Mouse (Mus musculus): Measurements from ENCODE around the gene Olfr870. TPM values are rescaled to one million over a fixed set of nuclear protein-coding genes. Genes with fewer than 3 reads are reported as not detected.

Gene Olfr870
- total and polyA plus RNA-seq, 3 experiments: not detected

GRCm38 (mm10) chr9:20149706-20150105 lies 24.2 kb downstream of the Olfr870 start:
- H3K79me2 ChIP-seq (ENCODE audit: control insufficient read depth, insufficient read depth, low read length, poor library complexity): no peaks in the 10 kb centered on the region
- no peak for TF ChIP-seq MAZ (IDR thresholded peaks at IDR 0.05; ENCODE audit: low read depth, low read length)
- H3K9me3 ChIP-seq (replicated peaks; ENCODE audit: insufficient read depth, low read length): no peaks in the 10 kb centered on the region
- no peaks in the 10 kb centered on the region; a peak in 1 of 4 replicates for H3K27me3 ChIP-seq (ENCODE audit: control insufficient read depth in 1 of 2, insufficient read depth in 2 of 2, low read length in 2 of 2)
- no peak overlapping the region for H3K4me3 ChIP-seq (ENCODE audit: control insufficient read depth in 1 of 2, insufficient read depth in 1 of 2, low read depth in 2 of 2, low read length in 2 of 2)
- no peak overlapping the region for H3K9ac ChIP-seq (ENCODE audit: control insufficient read depth, low read depth, low read length, poor library complexity, severe bottlenecking)
- H3K4me1 ChIP-seq (ENCODE audit: control insufficient read depth in 1 of 2, insufficient read depth in 2 of 2, low read length in 2 of 2): no peaks in the 10 kb centered on the region
- H3K36me3 ChIP-seq (ENCODE audit: control insufficient read depth in 1 of 2, insufficient read depth in 2 of 2, low read length in 2 of 2): no peaks in the 10 kb centered on the region
- H3K27ac ChIP-seq (ENCODE audit: control insufficient read depth, low read depth, low read length): no peak overlapping the region
- DNase-seq (ENCODE audit: low read depth, low spot score): no peak

DNA sequence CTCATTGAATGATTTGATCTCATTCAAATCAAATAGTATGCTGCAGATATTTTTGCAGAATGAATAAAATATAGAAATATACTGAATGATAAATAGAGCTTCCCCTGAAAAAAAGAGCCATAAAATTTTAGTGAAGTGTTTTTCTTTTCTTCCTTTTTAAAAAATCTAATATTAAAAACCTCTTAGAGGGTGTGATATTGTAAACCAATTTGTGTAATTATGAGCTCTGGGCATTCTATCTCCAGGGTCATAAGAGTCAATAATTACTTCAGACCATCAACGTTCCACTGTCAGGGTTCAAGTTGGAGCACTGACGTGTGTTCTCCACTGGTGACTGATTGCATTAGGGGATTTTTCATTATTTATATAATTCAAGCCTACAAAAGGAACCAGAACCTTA lies 45.1 kb downstream of the Olfr870 start, which contains the start of gene Olfr869:
Olfr869 (plus strand) TSS at position 301 of the 400 bp plus-strand sequence.
- no peak for TF ChIP-seq MXI1 (IDR thresholded peaks at IDR 0.05; ENCODE audit: low read depth, low read length)
- no peak within 1 kb of the TSS for H3K27ac ChIP-seq (ENCODE audit: control insufficient read depth, low read depth, low read length)
- DNase-seq (ENCODE audit: low read depth, low spot score): no peak
- no peaks in the 10 kb centered on the region for H3K9me3 ChIP-seq (replicated peaks; ENCODE audit: insufficient read depth, low read length)
- H3K36me3 ChIP-seq (ENCODE audit: control insufficient read depth in 1 of 2, insufficient read depth in 2 of 2, low read length in 2 of 2): no peaks in the 10 kb centered on the region
- H3K4me1 ChIP-seq (ENCODE audit: control insufficient read depth in 1 of 2, insufficient read depth in 2 of 2, low read length in 2 of 2): no peaks in the 10 kb centered on the region
- H3K27me3 ChIP-seq (ENCODE audit: control insufficient read depth in 1 of 2, insufficient read depth in 2 of 2, low read length in 2 of 2): peaks cover 0 to 3% of the 10 kb centered on the region in 2 experiments; a peak in 1 of 4 replicates
- H3K79me2 ChIP-seq (ENCODE audit: control insufficient read depth, insufficient read depth, low read length, poor library complexity): no peaks in the 10 kb centered on the region
- H3K9ac ChIP-seq (ENCODE audit: control insufficient read depth, low read depth, low read length, poor library complexity, severe bottlenecking): no peak within 1 kb of the TSS
- H3K4me3 ChIP-seq (ENCODE audit: control insufficient read depth in 1 of 2, insufficient read depth in 1 of 2, low read depth in 2 of 2, low read length in 2 of 2): no peak within 1 kb of the TSS

Other genes with a start within 250 kb of the Olfr870 start
- not detected in 2 replicates for gene Olfr866, start 146.0 kb downstream of the Olfr870 start, total RNA-seq (2012; rRNA removed)
- gene Olfr866, start 146.0 kb downstream of the Olfr870 start, polyA plus RNA-seq (2012; ENCODE audit: insufficient read depth in 1 of 2, insufficient read length in 2 of 2, low read depth in 1 of 2, low replicate concordance in 2 of 2, missing spikeins in 1 of 2): not detected
- gene Olfr867, start 116.5 kb downstream of the Olfr870 start, total RNA-seq (2012; rRNA removed): not detected in 2 replicates
- gene Olfr867, start 116.5 kb downstream of the Olfr870 start, polyA plus RNA-seq (2012; ENCODE audit: insufficient read depth in 1 of 2, insufficient read length in 2 of 2, low read depth in 1 of 2, low replicate concordance in 2 of 2, missing spikeins in 1 of 2): not detected
- not detected in 2 replicates for gene Olfr868, start 75.4 kb downstream of the Olfr870 start, total RNA-seq (2012; rRNA removed)
- gene Olfr868, start 75.4 kb downstream of the Olfr870 start, polyA plus RNA-seq (2012; ENCODE audit: insufficient read depth in 1 of 2, insufficient read length in 2 of 2, low read depth in 1 of 2, low replicate concordance in 2 of 2, missing spikeins in 1 of 2): not detected
- gene Olfr869, start 45.0 kb downstream of the Olfr870 start, total RNA-seq (2012; rRNA removed): not detected in 2 replicates
- not detected for gene Olfr869, start 45.0 kb downstream of the Olfr870 start, polyA plus RNA-seq (2012; ENCODE audit: insufficient read depth in 1 of 2, insufficient read length in 2 of 2, low read depth in 1 of 2, low replicate concordance in 2 of 2, missing spikeins in 1 of 2)
- not detected in 2 replicates for gene Olfr871, start 38.1 kb upstream of the Olfr870 start, total RNA-seq (2012; rRNA removed)
- under 1 TPM in 1 of 2 experiments, not detected in 1; 0.08 TPM for gene Olfr871, start 38.1 kb upstream of the Olfr870 start, polyA plus RNA-seq (2012; ENCODE audit: insufficient read depth in 1 of 2, insufficient read length in 2 of 2, low read depth in 1 of 2, low replicate concordance in 2 of 2, missing spikeins in 1 of 2)
- gene Olfr872, start 63.1 kb upstream of the Olfr870 start, total RNA-seq (2012; rRNA removed): not detected in 2 replicates
- not detected for gene Olfr872, start 63.1 kb upstream of the Olfr870 start, polyA plus RNA-seq (2012; ENCODE audit: insufficient read depth in 1 of 2, insufficient read length in 2 of 2, low read depth in 1 of 2, low replicate concordance in 2 of 2, missing spikeins in 1 of 2)
- gene Olfr39, start 108.3 kb upstream of the Olfr870 start, total RNA-seq (2012; rRNA removed): not detected in 2 replicates
- gene Olfr39, start 108.3 kb upstream of the Olfr870 start, polyA plus RNA-seq (2012; ENCODE audit: insufficient read depth in 1 of 2, insufficient read length in 2 of 2, low read depth in 1 of 2, low replicate concordance in 2 of 2, missing spikeins in 1 of 2): not detected
- gene Olfr873, start 124.5 kb upstream of the Olfr870 start, total RNA-seq (2012; rRNA removed): not detected in 2 replicates
- gene Olfr873, start 124.5 kb upstream of the Olfr870 start, polyA plus RNA-seq (2012; ENCODE audit: insufficient read depth in 1 of 2, insufficient read length in 2 of 2, low read depth in 1 of 2, low replicate concordance in 2 of 2, missing spikeins in 1 of 2): not detected
- gene Olfr18, start 162.0 kb upstream of the Olfr870 start, total RNA-seq (2012; rRNA removed): not detected in 2 replicates
- not detected for gene Olfr18, start 162.0 kb upstream of the Olfr870 start, polyA plus RNA-seq (2012; ENCODE audit: insufficient read depth in 1 of 2, insufficient read length in 2 of 2, low read depth in 1 of 2, low replicate concordance in 2 of 2, missing spikeins in 1 of 2)
- 31.5 and 42.0 TPM in 2 replicates for gene Zfp560, start 211.1 kb upstream of the Olfr870 start, total RNA-seq (2012; rRNA removed)
- gene Zfp560, start 211.1 kb upstream of the Olfr870 start, polyA plus RNA-seq (2012; ENCODE audit: insufficient read depth in 1 of 2, insufficient read length in 2 of 2, low read depth in 1 of 2, low replicate concordance in 2 of 2, missing spikeins in 1 of 2): 10 to 100 TPM in 1 of 2 experiments, not detected in 1; 37.0 TPM

Data from MEL (cell line).